Mouse (Mus musculus): ENCODE measurements around the gene Wdr20. TPM values are rescaled to one million over a fixed set of nuclear protein-coding genes. Genes with fewer than 3 reads are reported as not detected.

Wdr20 gene
- polyA plus RNA-seq, 1 experiment = 24.8 TPM

DNA sequence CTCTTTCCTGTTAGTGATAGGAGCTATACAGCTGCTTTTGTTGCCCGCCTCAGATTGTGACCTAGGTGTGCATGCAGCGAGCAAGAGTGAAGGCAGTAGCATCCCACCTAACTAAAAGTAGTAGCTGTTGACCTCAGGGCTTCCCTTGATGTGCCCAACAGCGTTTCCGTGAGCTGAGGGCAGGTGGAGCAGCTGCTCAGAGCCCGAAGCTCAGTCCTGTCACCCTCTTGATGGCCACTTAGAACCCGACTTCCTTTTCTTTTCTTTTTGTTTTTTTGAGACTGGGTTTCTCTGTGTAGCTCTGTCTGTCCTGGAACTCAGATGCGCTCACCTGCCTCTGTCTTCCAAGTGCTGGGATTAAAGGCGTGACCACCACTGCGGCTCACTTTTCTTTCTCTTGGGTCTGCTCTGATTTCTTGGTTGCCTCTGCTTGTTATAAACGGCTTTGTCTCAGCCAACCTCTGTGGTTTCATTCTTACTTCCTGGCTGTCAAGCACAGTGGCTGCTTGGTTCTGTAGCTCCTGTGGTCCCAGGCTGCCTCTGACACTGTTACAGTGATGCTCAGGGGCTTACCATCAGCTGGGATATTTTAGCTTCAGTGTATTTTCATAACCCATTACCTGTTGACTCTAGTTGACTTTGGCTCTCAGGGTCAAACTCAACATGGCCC, 13.2 kb downstream of the Wdr20 start:
- Histone ChIP-seq H3K4me3 (ENCODE audit: insufficient read depth, low read depth, low read length) (no peak overlapping the region), H3K4me1 (ENCODE audit: control insufficient read depth, insufficient read depth, insufficient read length, low read length) (peaks cover 9% of the 10 kb centered on the region; the same call in 1 of the 2 replicates), H3K27ac (replicated peaks; ENCODE audit: low read depth, low read length) (no peak overlapping the region)

DNA sequence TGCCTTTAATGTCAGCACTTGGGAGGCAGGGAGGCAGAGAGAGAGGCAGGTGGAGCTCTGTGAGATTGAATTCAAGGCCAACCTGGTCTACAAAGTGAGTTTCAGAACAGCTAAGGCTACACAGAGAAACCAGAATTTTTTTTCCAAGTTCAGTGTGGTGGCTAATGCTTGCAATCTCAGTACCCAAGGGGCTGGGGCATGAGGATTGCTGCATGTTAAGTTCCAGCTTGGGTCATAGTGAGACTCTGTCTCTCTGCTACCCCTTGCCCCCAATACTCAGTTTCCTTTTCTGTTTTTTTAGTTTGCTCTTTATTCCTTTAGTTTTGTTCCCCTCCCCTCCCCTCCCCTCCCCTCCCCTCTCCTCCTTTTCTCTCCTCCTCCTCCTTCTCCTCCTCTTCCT, 15.0 kb downstream of the Wdr20 start:
- Histone ChIP-seq H3K4me1 (ENCODE audit: control insufficient read depth, insufficient read depth, insufficient read length, low read length) (peaks cover 7% of the 10 kb centered on the region; the same call in 1 of the 2 replicates), H3K27ac (replicated peaks; ENCODE audit: low read depth, low read length) (no peak overlapping the region), H3K4me3 (ENCODE audit: insufficient read depth, low read depth, low read length) (no peak overlapping the region)

DNA sequence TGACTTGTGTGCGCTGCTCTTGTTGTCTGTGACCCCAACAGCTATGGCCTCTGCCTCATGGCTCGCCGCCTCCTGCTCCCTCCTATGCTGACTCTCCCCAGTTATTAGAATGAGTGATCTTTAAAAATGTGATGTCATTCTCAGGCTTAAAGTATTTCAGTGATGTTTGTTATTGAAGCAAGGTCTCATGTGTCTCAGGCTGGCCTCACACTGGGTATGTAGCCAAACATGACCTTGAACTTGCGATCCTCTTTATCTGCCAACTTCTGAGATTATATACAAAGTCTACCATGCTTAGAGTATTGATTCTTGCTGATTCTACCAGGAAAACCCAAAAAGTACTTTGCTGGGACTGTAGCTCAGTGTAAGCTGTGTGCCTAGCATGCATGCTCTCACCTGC, 16.2 kb downstream of the Wdr20 start:
- Histone ChIP-seq H3K4me1 (ENCODE audit: control insufficient read depth, insufficient read depth, insufficient read length, low read length) (peaks cover 7% of the 10 kb centered on the region; the same call in 1 of the 2 replicates), H3K27ac (replicated peaks; ENCODE audit: low read depth, low read length) (no peak overlapping the region), H3K4me3 (ENCODE audit: insufficient read depth, low read depth, low read length) (no peak overlapping the region)

DNA sequence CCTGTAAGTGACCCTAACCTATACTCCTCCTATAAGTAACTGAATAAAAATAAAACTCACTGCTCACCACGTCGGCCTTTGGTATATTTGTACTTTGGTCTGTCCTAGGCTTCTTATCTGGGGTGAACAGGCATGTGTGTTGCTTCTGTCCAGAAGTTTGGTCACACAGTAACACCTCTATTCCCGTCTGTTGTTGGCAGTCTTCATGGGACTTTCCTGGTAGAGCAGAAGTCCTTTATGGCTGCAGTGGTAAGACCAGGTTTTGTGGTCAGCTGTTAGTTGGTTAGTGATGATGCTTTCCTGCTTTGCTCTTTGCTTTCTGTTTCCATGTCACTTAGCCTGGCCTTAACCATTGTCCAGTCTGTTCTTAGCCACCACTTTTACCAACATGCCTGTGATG, 19.4 kb downstream of the Wdr20 start:
- peaks cover 4% of the 10 kb centered on the region; the same call in 1 of the 2 replicates for H3K4me1 ChIP-seq (ENCODE audit: control insufficient read depth, insufficient read depth, insufficient read length, low read length)
- no peak overlapping the region for H3K27ac ChIP-seq (replicated peaks; ENCODE audit: low read depth, low read length)
- no peak overlapping the region for H3K4me3 ChIP-seq (ENCODE audit: insufficient read depth, low read depth, low read length)

DNA sequence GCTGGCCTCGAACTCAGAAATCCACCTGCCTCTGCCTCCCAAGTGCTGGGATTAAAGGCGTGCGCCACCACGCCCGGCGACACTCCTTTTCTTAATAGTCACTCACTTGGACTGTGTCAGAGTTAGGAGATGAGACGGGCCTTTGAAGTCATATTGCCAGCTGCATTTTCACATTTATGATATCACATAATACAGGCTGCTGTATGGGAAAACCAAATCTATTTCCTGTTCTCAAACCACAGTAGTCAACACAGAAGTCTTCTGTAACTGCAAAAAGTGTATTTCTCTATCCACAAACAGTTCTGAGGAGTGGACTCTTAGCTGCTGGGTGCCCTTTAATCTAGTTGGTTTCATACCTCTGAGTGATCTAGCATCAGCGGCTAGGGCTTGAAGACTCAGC, 21.2 kb downstream of the Wdr20 start:
- no peak overlapping the region for H3K27ac ChIP-seq (replicated peaks; ENCODE audit: low read depth, low read length)
- H3K4me3 ChIP-seq (ENCODE audit: insufficient read depth, low read depth, low read length) = no peak overlapping the region
- peaks cover 2% of the 10 kb centered on the region; the same call in 1 of the 2 replicates for H3K4me1 ChIP-seq (ENCODE audit: control insufficient read depth, insufficient read depth, insufficient read length, low read length)

DNA sequence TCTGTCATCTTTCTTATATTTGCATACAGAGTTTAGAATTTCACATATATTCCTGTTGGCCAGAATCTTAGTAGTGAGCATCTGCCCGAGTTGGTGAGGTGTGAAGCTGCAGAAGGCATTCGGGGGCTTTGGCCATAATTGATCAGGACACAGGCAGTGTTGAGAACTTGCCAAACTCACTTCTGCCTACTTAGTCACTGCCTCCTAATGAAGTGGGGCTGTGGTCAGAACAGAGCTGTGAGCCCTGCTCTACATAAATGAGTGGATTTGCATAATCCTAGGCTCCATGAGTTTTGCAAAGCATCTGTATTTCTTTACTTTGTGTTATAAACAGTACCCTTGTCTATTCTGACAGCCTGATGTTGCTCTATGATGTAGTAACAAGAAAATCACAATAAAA, 24.6 kb downstream of the Wdr20 start:
- Histone ChIP-seq H3K4me3 (ENCODE audit: insufficient read depth, low read depth, low read length) (no peak overlapping the region), H3K4me1 (ENCODE audit: control insufficient read depth, insufficient read depth, insufficient read length, low read length) (peaks cover 2% of the 10 kb centered on the region), H3K27ac (replicated peaks; ENCODE audit: low read depth, low read length) (no peak overlapping the region)

DNA sequence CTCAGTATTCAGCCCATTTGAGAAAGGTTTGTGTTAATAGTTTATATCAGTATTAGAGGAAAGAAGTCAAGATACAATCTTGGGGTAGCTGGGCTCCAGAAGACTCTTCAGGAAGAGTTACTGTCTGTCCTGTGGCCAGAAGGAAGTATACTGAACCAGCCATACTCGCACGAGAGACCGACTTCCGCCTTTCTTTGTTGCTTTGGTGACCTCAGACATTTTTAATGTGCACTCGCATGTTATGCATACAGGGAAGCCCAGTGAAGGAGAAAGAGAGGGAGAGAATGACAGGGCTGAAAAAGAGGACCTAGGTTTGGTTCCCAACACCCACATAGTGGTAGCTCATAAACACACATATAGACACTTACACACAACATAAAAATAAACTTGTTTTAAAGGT, 26.8 kb downstream of the Wdr20 start:
- peaks cover 7% of the 10 kb centered on the region for H3K4me1 ChIP-seq (ENCODE audit: control insufficient read depth, insufficient read depth, insufficient read length, low read length)
- H3K27ac ChIP-seq (replicated peaks; ENCODE audit: low read depth, low read length) = no peak overlapping the region
- H3K4me3 ChIP-seq (ENCODE audit: insufficient read depth, low read depth, low read length) = no peak overlapping the region

- no peak overlapping the region for H3K4me3 ChIP-seq (ENCODE audit: insufficient read depth, low read depth, low read length)
- no peak overlapping the region for H3K27ac ChIP-seq (replicated peaks; ENCODE audit: low read depth, low read length)
- H3K4me1 ChIP-seq (ENCODE audit: control insufficient read depth, insufficient read depth, insufficient read length, low read length) = peaks cover 14% of the 10 kb centered on the region
Observed at GRCm38 (mm10) chr12:110768562-110768961, 30.8 kb downstream of the Wdr20 start.

GRCm38 (mm10) chr12:110769660-110770297, 32.0 kb downstream of the Wdr20 start:
- Histone ChIP-seq H3K4me3 (ENCODE audit: insufficient read depth, low read depth, low read length) (no peak overlapping the region), H3K27ac (replicated peaks; ENCODE audit: low read depth, low read length) (no peak overlapping the region), H3K4me1 (ENCODE audit: control insufficient read depth, insufficient read depth, insufficient read length, low read length) (peaks cover 14% of the 10 kb centered on the region)

GRCm38 (mm10) chr12:110770479-110771247, 32.9 kb downstream of the Wdr20 start:
- Histone ChIP-seq H3K4me1 (ENCODE audit: control insufficient read depth, insufficient read depth, insufficient read length, low read length) (peaks cover 19% of the 10 kb centered on the region), H3K27ac (replicated peaks; ENCODE audit: low read depth, low read length) (no peak overlapping the region), H3K4me3 (ENCODE audit: insufficient read depth, low read depth, low read length) (no peak overlapping the region)

DNA sequence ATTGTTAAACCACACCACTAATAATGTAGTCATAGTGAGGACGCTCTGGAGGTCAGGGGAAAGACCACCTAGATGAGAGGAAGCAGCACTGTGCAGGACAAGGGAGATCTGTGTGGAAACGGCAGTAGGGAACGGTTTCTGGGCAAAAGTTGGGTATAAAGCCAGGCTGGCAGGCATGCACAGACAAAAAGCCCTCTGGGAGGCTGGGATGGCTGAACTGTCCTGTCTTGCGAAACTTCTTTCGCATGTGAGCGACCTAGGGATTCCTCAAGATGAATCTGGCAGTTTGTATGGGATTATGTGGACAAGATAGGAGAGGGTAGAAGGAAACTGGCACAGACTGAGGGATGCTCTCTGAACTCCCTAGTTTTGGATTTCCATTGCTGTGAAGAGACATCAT, 34.2 kb downstream of the Wdr20 start:
- no peak overlapping the region for H3K27ac ChIP-seq (replicated peaks; ENCODE audit: low read depth, low read length)
- H3K4me3 ChIP-seq (ENCODE audit: insufficient read depth, low read depth, low read length) = no peak overlapping the region
- peaks cover 27% of the 10 kb centered on the region for H3K4me1 ChIP-seq (ENCODE audit: control insufficient read depth, insufficient read depth, insufficient read length, low read length)

GRCm38 (mm10) chr12:110775628-110776426, 38.1 kb downstream of the Wdr20 start:
- Histone ChIP-seq H3K4me3 (ENCODE audit: insufficient read depth, low read depth, low read length) (no peak overlapping the region), H3K4me1 (ENCODE audit: control insufficient read depth, insufficient read depth, insufficient read length, low read length) (peaks cover 19% of the 10 kb centered on the region), H3K27ac (replicated peaks; ENCODE audit: low read depth, low read length) (0 out of 2 replicates have a peak overlapping the region, but pooled peaks have one; percentile 33)

GRCm38 (mm10) chr12:110777853-110778252, 40.1 kb downstream of the Wdr20 start:
- Histone ChIP-seq H3K4me3 (ENCODE audit: insufficient read depth, low read depth, low read length) (no peak overlapping the region), H3K27ac (replicated peaks; ENCODE audit: low read depth, low read length) (no peak overlapping the region), H3K4me1 (ENCODE audit: control insufficient read depth, insufficient read depth, insufficient read length, low read length) (peaks cover 14% of the 10 kb centered on the region)

- Histone ChIP-seq H3K27ac (replicated peaks; ENCODE audit: low read depth, low read length) (no peak overlapping the region), H3K4me1 (ENCODE audit: control insufficient read depth, insufficient read depth, insufficient read length, low read length) (peaks cover 14% of the 10 kb centered on the region), H3K4me3 (ENCODE audit: insufficient read depth, low read depth, low read length) (no peak overlapping the region)
Observed at GRCm38 (mm10) chr12:110779296-110779695, 41.6 kb downstream of the Wdr20 start.

DNA sequence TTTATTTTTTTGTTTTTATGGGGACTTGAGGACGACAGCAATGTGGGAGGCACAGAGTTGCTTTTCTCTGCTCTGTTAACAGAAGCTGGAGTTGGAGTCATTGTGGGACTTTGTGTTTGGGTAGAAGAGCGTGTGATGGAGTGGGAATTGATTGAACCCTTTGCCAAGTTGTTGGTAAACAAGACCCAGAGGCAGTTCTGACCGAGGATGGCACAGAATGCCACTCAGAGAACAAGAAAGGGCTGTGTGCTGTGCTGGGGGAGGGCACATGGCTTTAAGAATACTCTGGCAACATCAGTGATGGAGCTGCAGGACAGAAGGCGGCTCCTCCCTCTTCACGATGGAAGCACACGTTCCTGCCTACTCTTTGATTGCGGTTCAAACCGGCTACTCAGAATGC, 43.4 kb downstream of the Wdr20 start:
- H3K4me3 ChIP-seq (ENCODE audit: insufficient read depth, low read depth, low read length) = no peak overlapping the region
- no peak overlapping the region for H3K27ac ChIP-seq (replicated peaks; ENCODE audit: low read depth, low read length)
- peaks cover 3% of the 10 kb centered on the region; the same call in 1 of the 2 replicates for H3K4me1 ChIP-seq (ENCODE audit: control insufficient read depth, insufficient read depth, insufficient read length, low read length)
